Mouse (Mus musculus) kidney, postnatal 0 days (tissue): ENCODE data around the gene Cntnap2. TPM values are rescaled to one million over a fixed set of nuclear protein-coding genes. Genes with fewer than 3 reads are reported as not detected.

Source experiments
- ATAC-seq: fragments of 200-750 bp; cut with Nextera tagmentation; replicated peaks from 2 replicates; pipeline ENCODE4 v1.8.0; 2017; ENCODE audit warnings: low read depth, moderate number of reproducible peaks, moderate TSS enrichment, moderate library complexity; ENCODE audit not compliant: low FRiP score
- DNase-seq: peaks from one replicate; pipeline ENCODE4 v3.0.0-alpha.2; 2016; ENCODE audit warnings: low spot score
- H3K27ac ChIP-seq: fragments of 300-500 bp; sonication (generic); 2 replicates; pipeline ENCODE4 v1.5.1; 2014; ENCODE audit warnings: mild to moderate bottlenecking
- H3K27me3 ChIP-seq: fragments of 300-500 bp; sonication (generic); 2 replicates; pipeline ENCODE4 v1.6.1; 2014; ENCODE audit warnings: low read length, mixed read lengths; ENCODE audit not compliant: insufficient read depth
- H3K36me3 ChIP-seq: fragments of 300-500 bp; sonication (generic); 2 replicates; pipeline ENCODE4 v1.6.1; 2014; ENCODE audit warnings: low read length, mixed read lengths; ENCODE audit not compliant: insufficient read depth
- H3K4me1 ChIP-seq: fragments of 300-500 bp; sonication (generic); replicated peaks from 2 replicates; pipeline ENCODE4 v1.6.1; 2014; ENCODE audit warnings: antibody characterized with exemption, low read length, mixed read lengths; ENCODE audit not compliant: insufficient read depth
- H3K4me2 ChIP-seq: fragments of 300-500 bp; sonication (generic); 2 replicates; pipeline ENCODE4 v1.6.1; 2014; ENCODE audit warnings: mild to moderate bottlenecking, low read length, moderate library complexity, mixed read lengths
- H3K4me3 ChIP-seq: fragments of 300-500 bp; sonication (generic); replicated peaks from 2 replicates; pipeline ENCODE4 v1.5.1; 2014; ENCODE audit warnings: low read depth, low read length
- H3K9ac ChIP-seq: fragments of 300-500 bp; sonication (generic); 2 replicates; pipeline ENCODE4 v1.6.1; 2014; ENCODE audit warnings: low read depth, low read length
- H3K9me3 ChIP-seq: fragments of 300-500 bp; sonication (generic); replicated peaks from 2 replicates; pipeline ENCODE4 v1.6.1; 2016; ENCODE audit warnings: low read length, inconsistent platforms, mixed read lengths
- CTCF ChIP-seq: IDR thresholded peaks from 2 replicates; pipeline ENCODE4 v1.5.1; 2016; ENCODE audit warnings: antibody characterized with exemption, low read depth, mild to moderate bottlenecking, moderate library complexity
- WGBS: fragments of 180-500 bp; shearing (Covaris S2); extraction: QIAGEN DNeasy Blood & Tissue Kit; methylation state at CpG from one replicate; pipeline ENCODE4 v1.1.7; 2014; 5-methylcytosine and 5-hydroxymethylcytosine counted together
- polyA plus RNA-seq: library from polyadenylated mRNA; unstranded; fragments of >200 nt; fragmentation: Nextera tagmentation; extraction: Ambion mirVana; gene quantifications from 2 replicates; pipeline ENCODE4 v1.2.1, GENCODE M21; 2015

Gene Cntnap2
- polyA plus RNA-seq, 1 experiment from 2014 or later = 2.8 TPM

DNA sequence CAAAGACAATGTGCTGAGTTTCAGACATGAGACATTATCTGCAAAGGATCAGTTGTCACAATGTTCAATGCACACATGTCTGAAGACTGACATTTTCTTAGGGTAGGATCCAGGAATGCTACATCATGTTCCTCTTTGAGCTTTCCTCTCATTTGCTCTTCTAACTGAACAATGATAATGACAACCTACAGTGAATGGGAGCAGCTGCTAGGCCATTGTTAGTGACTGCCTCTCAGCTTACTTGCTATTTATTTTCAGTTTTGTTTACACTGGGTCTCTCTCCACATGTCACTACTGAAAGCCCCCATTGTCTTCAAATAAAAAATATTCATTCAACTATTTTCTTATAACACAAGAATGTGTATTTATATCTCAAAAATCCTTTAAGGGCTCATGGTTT, 54.5 kb downstream of the Cntnap2 start:
- no peak overlapping the region for H3K4me3 ChIP-seq
- no peak overlapping the region for H3K4me2 ChIP-seq
- H3K27ac ChIP-seq = no peak overlapping the region
- no peak for TF ChIP-seq CTCF
- no peaks in the 10 kb centered on the region for H3K36me3 ChIP-seq
- H3K9ac ChIP-seq = no peak overlapping the region
- no peaks in the 10 kb centered on the region for H3K9me3 ChIP-seq
- H3K27me3 ChIP-seq = no peaks in the 10 kb centered on the region
- ATAC-seq = no peak
- no peaks in the 10 kb centered on the region for H3K4me1 ChIP-seq
- no peak for DNase-seq

DNA sequence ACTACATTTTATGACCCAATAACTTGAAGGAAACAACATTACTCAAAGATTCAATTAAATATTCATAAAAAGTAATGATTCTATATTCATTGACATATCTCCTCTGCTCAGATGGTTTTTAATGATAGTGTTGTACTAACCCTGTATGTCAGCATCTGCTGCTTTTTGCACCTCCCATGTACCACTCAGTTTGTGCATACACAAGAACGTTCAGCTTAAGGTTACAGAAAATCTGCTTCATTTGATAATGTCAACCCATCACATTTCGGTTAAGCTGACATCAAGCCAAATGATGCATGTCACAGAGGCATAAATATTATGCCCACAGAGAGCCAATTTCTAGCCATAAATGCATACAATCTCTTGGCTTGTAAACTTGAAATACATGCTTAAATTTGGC, 85.7 kb downstream of the Cntnap2 start:
- ATAC-seq (no peak), DNase-seq (no peak)
- Histone ChIP-seq H3K9me3 (no peaks in the 10 kb centered on the region), H3K27me3 (no peaks in the 10 kb centered on the region), H3K4me3 (no peak overlapping the region), H3K4me1 (no peaks in the 10 kb centered on the region), H3K4me2 (no peak overlapping the region), H3K36me3 (no peaks in the 10 kb centered on the region), H3K27ac (no peak overlapping the region), H3K9ac (no peak overlapping the region)
- WGBS = 78% methylated on average over 2 of the region's 2 CpGs
- no peak for TF ChIP-seq CTCF

DNA sequence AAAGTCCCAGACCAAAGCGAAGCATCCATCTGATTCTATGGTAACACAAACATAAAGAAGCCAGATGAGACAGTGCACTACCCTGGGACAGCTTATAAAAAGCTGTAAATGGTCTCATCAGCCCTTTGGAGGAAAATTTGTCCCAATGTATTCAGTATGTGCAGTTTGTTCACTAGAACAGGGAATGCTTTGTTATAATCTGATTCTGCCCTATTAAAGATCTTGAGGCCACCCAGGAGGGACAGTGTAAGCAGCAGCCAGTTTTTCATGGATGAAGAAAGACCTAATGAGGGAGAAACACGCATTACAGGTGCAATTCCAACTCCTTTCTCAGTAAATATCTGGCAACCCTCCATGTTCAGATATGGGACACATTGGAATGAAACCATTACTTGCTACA, 145.9 kb downstream of the Cntnap2 start:
- H3K4me3 ChIP-seq = no peak overlapping the region
- no peak overlapping the region for H3K27ac ChIP-seq
- no peak for DNase-seq
- H3K9me3 ChIP-seq = no peaks in the 10 kb centered on the region
- no peak overlapping the region for H3K4me2 ChIP-seq
- WGBS = 66% methylated on average over 2 of the region's 2 CpGs
- TF ChIP-seq CTCF = no peak
- no peaks in the 10 kb centered on the region for H3K36me3 ChIP-seq
- H3K27me3 ChIP-seq = no peaks in the 10 kb centered on the region
- ATAC-seq = no peak
- no peaks in the 10 kb centered on the region for H3K4me1 ChIP-seq
- no peak overlapping the region for H3K9ac ChIP-seq

DNA sequence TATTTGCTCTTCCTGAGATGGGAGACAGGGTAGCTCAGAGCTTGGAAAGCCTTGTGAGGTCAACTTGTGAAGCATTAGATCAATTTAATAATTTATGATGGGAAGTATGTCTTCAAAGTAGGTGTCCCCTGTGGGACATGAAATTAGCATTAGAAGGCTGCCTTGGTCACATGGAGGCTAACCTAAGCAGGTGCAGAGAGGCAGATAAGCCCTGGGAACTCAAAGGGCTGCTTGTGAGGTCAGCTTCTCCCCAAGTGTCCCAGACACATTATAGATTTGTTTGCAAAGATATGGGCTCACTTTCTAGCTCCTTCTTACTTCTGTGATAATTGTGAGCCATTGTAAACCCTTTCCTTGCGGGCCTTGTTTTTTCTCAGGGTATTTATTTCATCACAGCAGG, 155.2 kb downstream of the Cntnap2 start:
- Histone ChIP-seq H3K27ac (no peak overlapping the region), H3K4me1 (no peaks in the 10 kb centered on the region), H3K27me3 (no peaks in the 10 kb centered on the region), H3K4me3 (no peak overlapping the region), H3K9ac (no peak overlapping the region), H3K36me3 (no peaks in the 10 kb centered on the region), H3K4me2 (no peak overlapping the region), H3K9me3 (no peaks in the 10 kb centered on the region)
- no peak for DNase-seq
- no peak for TF ChIP-seq CTCF
- 38% methylated on average over 1 of the region's 1 CpGs for WGBS
- ATAC-seq = no peak

DNA sequence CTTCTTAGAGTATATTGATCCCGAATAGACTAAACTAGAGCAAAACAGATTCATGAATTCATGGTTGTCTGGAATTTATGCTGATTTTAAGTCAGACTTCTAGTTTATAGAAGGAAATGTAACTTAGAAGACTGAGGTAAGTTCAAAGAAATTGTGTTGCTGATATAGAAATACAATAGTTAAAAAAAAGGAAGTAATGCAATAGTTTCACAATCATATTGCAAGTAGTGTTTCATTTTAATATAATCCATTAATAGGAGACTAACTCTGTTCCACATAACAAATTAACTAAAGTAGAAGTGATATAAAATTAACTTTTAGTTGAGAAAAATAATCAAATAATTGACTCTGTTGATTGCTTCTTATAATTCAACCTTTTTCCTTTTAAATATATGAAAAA, 169.8 kb downstream of the Cntnap2 start:
- Histone ChIP-seq H3K9ac (no peak overlapping the region), H3K36me3 (no peaks in the 10 kb centered on the region), H3K4me3 (no peak overlapping the region), H3K4me2 (no peak overlapping the region), H3K27ac (no peak overlapping the region), H3K9me3 (no peaks in the 10 kb centered on the region), H3K27me3 (no peaks in the 10 kb centered on the region), H3K4me1 (no peaks in the 10 kb centered on the region)
- no peak for TF ChIP-seq CTCF
- WGBS = 87% methylated on average over 1 of the region's 1 CpGs
- ATAC-seq = no peak
- DNase-seq = no peak

DNA sequence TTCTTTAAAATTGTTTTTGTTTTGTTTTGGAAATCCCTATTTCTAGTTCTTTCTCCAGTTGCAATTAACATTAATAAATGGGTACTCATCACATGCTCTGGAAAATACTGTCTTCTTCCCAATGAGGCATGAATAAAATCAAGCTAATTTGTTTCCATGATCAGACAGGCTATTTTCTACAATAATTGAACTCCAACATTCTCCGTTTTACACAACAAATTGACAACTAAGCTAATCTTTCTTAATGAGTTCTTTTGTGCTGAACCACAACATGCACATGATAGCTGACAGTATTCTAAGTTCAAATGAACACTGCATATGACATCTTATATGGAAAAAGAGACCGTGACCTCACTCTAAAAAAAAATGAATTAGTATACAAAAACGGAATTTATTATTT, 173.4 kb downstream of the Cntnap2 start:
- no peaks in the 10 kb centered on the region for H3K36me3 ChIP-seq
- no peak overlapping the region for H3K4me3 ChIP-seq
- H3K27me3 ChIP-seq = no peaks in the 10 kb centered on the region
- DNase-seq (no peak), ATAC-seq (no peak)
- no peak overlapping the region for H3K4me2 ChIP-seq
- 88% methylated on average over 3 of the region's 3 CpGs for WGBS
- H3K4me1 ChIP-seq = no peaks in the 10 kb centered on the region
- TF ChIP-seq CTCF = no peak
- H3K9me3 ChIP-seq = no peaks in the 10 kb centered on the region
- no peak overlapping the region for H3K27ac ChIP-seq
- H3K9ac ChIP-seq = no peak overlapping the region

- TF ChIP-seq CTCF = no peak
These were observed 177.4 kb downstream of the Cntnap2 start for GRCm38 (mm10) chr6:45236531-45236930.

More at GRCm38 (mm10) chr6:45236531-45236930, 177.4 kb downstream of the Cntnap2 start:
- H3K9me3 ChIP-seq = no peaks in the 10 kb centered on the region
- 81% methylated on average over 4 of the region's 4 CpGs for WGBS
- ATAC-seq (no peak), DNase-seq (no peak)
- H3K9ac ChIP-seq = no peak overlapping the region
- no peaks in the 10 kb centered on the region for H3K36me3 ChIP-seq
- H3K27ac ChIP-seq = no peak overlapping the region
- no peak overlapping the region for H3K4me3 ChIP-seq
- H3K27me3 ChIP-seq = no peaks in the 10 kb centered on the region
- no peak overlapping the region for H3K4me2 ChIP-seq
- H3K4me1 ChIP-seq = no peaks in the 10 kb centered on the region
